Mouse (Mus musculus): ENCODE measurements at regions not wholly inside any gene's neighbourhood (a gene's known extent, or its start where the extent isn't known, plus 50 kb on each side); places are given as distances from the start of the nearest gene placed in this dataset.

- no peak for DNase-seq (ENCODE audit: low spot score in 2 of 2)
Observed at GRCm38 (mm10) chr10:66932544-66932943, 163.4 kb upstream of the Jmjd1c start.

- DNase-seq (ENCODE audit: low spot score in 2 of 2): no peak
Observed at GRCm38 (mm10) chr10:66933689-66934088, 162.2 kb upstream of the Jmjd1c start.

GRCm38 (mm10) chr10:66935731-66936130, 160.2 kb upstream of the Jmjd1c start:
- DNase-seq (ENCODE audit: low spot score in 2 of 2): no peak

GRCm38 (mm10) chr10:66937116-66937515, 158.8 kb upstream of the Jmjd1c start:
- no peak for DNase-seq (ENCODE audit: low spot score in 2 of 2)

GRCm38 (mm10) chr10:66940368-66940767, 155.6 kb upstream of the Jmjd1c start:
- no peak for DNase-seq (ENCODE audit: low spot score in 2 of 2)

- DNase-seq (ENCODE audit: low spot score in 2 of 2): no peak
Observed at GRCm38 (mm10) chr10:66940922-66941321, 155.0 kb upstream of the Jmjd1c start.

GRCm38 (mm10) chr10:66941974-66942373, 154.0 kb upstream of the Jmjd1c start:
- no peak for DNase-seq (ENCODE audit: low spot score in 2 of 2)

- no peak for DNase-seq (ENCODE audit: low spot score in 2 of 2)
Observed at GRCm38 (mm10) chr10:66943875-66944274, 152.1 kb upstream of the Jmjd1c start.

- no peak for DNase-seq (ENCODE audit: low spot score in 2 of 2)
Observed at GRCm38 (mm10) chr10:66946161-66946560, 149.8 kb upstream of the Jmjd1c start.

GRCm38 (mm10) chr10:66948329-66948728, 147.6 kb upstream of the Jmjd1c start:
- DNase-seq (ENCODE audit: low spot score in 2 of 2): no peak

- no peak for DNase-seq (ENCODE audit: low spot score in 2 of 2)
Observed at GRCm38 (mm10) chr10:66950441-66950840, 145.5 kb upstream of the Jmjd1c start.

- DNase-seq (ENCODE audit: low spot score in 2 of 2): no peak
Observed at GRCm38 (mm10) chr10:66951231-66951822, 144.6 kb upstream of the Jmjd1c start.

GRCm38 (mm10) chr10:66951935-66952334, 144.0 kb upstream of the Jmjd1c start:
- DNase-seq (ENCODE audit: low spot score in 2 of 2): no peak

- no peak for DNase-seq (ENCODE audit: low spot score in 2 of 2)
Observed at GRCm38 (mm10) chr10:66953248-66953975, 142.5 kb upstream of the Jmjd1c start.

- DNase-seq (ENCODE audit: low spot score in 2 of 2): no peak
Observed at GRCm38 (mm10) chr10:66953976-66954505, 141.9 kb upstream of the Jmjd1c start.

GRCm38 (mm10) chr10:66955430-66955829, 140.5 kb upstream of the Jmjd1c start:
- DNase-seq (ENCODE audit: low spot score in 2 of 2): no peak

GRCm38 (mm10) chr10:66956619-66957018, 139.3 kb upstream of the Jmjd1c start:
- no peak for DNase-seq (ENCODE audit: low spot score in 2 of 2)

GRCm38 (mm10) chr10:66957373-66957772, 138.6 kb upstream of the Jmjd1c start:
- DNase-seq (ENCODE audit: low spot score in 2 of 2): no peak
